Mouse (Mus musculus) heart, embryonic 10.5 days (tissue): ENCODE results near the gene Ctps. TPM values are rescaled to one million over a fixed set of nuclear protein-coding genes. Genes with fewer than 3 reads are reported as not detected.
A peak's percentile ranks its signal among the peaks of the same experiment; 100 is the strongest.
"Not testable (repeated sequence)": the region's sequence is repeated elsewhere in the genome, so short reads cannot be mapped to it uniquely, and the experiment has no call there.

Source experiments
- DNase-seq: peaks from one replicate; pipeline ENCODE4 v3.0.0-alpha.2; 2017; ENCODE audit warnings: low spot score
- H3K27ac ChIP-seq: fragments of 300-500 bp; sonication (generic); 2 replicates; pipeline ENCODE4 v1.5.1; 2016; ENCODE audit warnings: mild to moderate bottlenecking
- H3K27me3 ChIP-seq: fragments of 300-500 bp; sonication (generic); 2 replicates; pipeline ENCODE4 v1.6.1; 2016; ENCODE audit warnings: mild to moderate bottlenecking; ENCODE audit not compliant: poor library complexity, insufficient read depth, severe bottlenecking
- H3K36me3 ChIP-seq: fragments of 300-500 bp; sonication (generic); 2 replicates; pipeline ENCODE4 v1.6.1; 2016; ENCODE audit warnings: mild to moderate bottlenecking, moderate library complexity
- H3K4me1 ChIP-seq: fragments of 300-500 bp; sonication (generic); 2 replicates; pipeline ENCODE4 v1.6.1; 2016; ENCODE audit warnings: mild to moderate bottlenecking
- H3K4me3 ChIP-seq: fragments of 300-500 bp; sonication (generic); 2 replicates; pipeline ENCODE4 v1.5.1; 2016; ENCODE audit warnings: mild to moderate bottlenecking, moderate library complexity
- H3K9me3 ChIP-seq: fragments of 300-500 bp; sonication (generic); 2 replicates; pipeline ENCODE4 v1.6.1; 2016; ENCODE audit warnings: mild to moderate bottlenecking, moderate library complexity
- WGBS: fragments of 180-500 bp; shearing (Covaris S2); methylation state at CpG from one replicate; pipeline ENCODE4 v1.1.7; 2016; 5-methylcytosine and 5-hydroxymethylcytosine counted together
- polyA plus RNA-seq: library from polyadenylated mRNA; unstranded; fragments of >200 nt; fragmentation: Nextera tagmentation; extraction: Ambion mirVana; gene quantifications from 2 replicates; pipeline ENCODE4 v1.2.1, GENCODE M21; 2016

Gene Ctps
- polyA plus RNA-seq, 1 experiment from 2014 or later: 114 TPM

DNA sequence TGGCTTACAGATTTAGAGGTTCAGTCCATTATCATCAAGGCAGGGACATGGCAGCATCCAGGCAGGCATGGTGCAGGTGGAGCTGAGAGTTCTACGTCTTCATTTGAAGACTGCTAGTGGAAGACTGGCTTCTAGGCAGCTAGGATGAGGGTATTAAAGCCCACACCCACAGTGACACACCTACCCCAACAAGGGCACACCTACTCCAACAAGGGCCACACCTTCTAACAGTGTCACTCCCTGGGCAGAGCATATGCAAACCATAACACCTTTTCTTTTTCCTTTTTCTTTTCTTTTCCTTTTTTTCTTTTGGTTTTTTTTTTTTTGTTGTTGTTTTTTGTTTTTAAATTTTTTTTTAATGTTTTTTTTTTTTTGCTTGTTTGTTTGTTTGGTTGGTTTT, 26.1 kb upstream of the Ctps start:
- peaks cover 10% of the 10 kb centered on the region; the same call in 1 of the 2 replicates for H3K4me1 ChIP-seq
- 77% methylated on average over 1 of the region's 1 CpGs for WGBS
- not testable (repeated sequence) for H3K27me3 ChIP-seq

GRCm38 (mm10) chr4:120590973-120591372, 20.9 kb upstream of the Ctps start:
- no peak for DNase-seq
- Histone ChIP-seq H3K27ac (no peak overlapping the region), H3K9me3 (no peaks in the 10 kb centered on the region), H3K4me1 (peaks cover 17% of the 10 kb centered on the region), H3K27me3 (peaks cover 25% of the 10 kb centered on the region), H3K36me3 (no peaks in the 10 kb centered on the region), H3K4me3 (no peak overlapping the region)
- 87% methylated on average over 4 of the region's 4 CpGs for WGBS

More for the DNA sequence above, 26.1 kb upstream of the Ctps start:
- H3K27ac ChIP-seq, H3K4me3 ChIP-seq, H3K9me3 ChIP-seq, H3K36me3 ChIP-seq, DNase-seq: not testable (repeated sequence)

- H3K4me1 ChIP-seq: peaks cover 17% of the 10 kb centered on the region
- peak overlapping the region; percentile 83 for H3K27ac ChIP-seq
- no peak overlapping the region for H3K4me3 ChIP-seq
- H3K27me3 ChIP-seq: peaks cover 27% of the 10 kb centered on the region
- H3K36me3 ChIP-seq: no peaks in the 10 kb centered on the region
- peak; percentile 86 for DNase-seq
- H3K9me3 ChIP-seq: no peaks in the 10 kb centered on the region
- 42% methylated on average over 5 of the region's 5 CpGs for WGBS
Observed at GRCm38 (mm10) chr4:120589815-120590422, 19.8 kb upstream of the Ctps start.

DNA sequence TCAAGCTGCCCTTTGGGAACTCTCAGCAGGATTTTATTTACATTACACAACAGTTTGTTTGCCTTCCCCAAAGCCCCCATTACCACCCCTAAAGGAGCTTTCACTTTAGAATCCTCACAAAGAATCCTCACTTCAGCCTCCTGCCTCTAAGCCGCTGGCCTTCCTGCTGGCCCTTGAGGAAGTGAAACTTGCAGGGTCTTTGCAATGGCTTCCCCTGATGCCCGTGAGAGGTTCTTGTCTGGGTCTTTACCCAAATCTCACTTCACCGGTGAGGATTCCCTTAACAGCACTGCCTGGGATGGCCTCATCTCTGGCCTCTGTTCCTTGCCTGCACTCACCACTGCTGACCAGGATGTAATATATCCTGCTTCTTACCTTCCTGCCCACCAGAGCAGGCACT, 19.0 kb upstream of the Ctps start:
- Histone ChIP-seq H3K4me1 (peaks cover 17% of the 10 kb centered on the region), H3K9me3 (no peaks in the 10 kb centered on the region), H3K36me3 (no peaks in the 10 kb centered on the region), H3K4me3 (no peak overlapping the region), H3K27ac (0 out of 2 replicates have a peak overlapping the region, but pooled peaks have one; percentile 56), H3K27me3 (peaks cover 27% of the 10 kb centered on the region)
- 10% methylated on average over 3 of the region's 3 CpGs for WGBS
- no peak for DNase-seq

GRCm38 (mm10) chr4:120588445-120588844, 18.4 kb upstream of the Ctps start, which contains the start of gene Gm8439:
Gene Gm8439 (plus strand): TSS chr4:120588745.
- H3K27ac ChIP-seq: peak within 1 kb of the TSS; percentile 56; the same call in 1 of the 2 replicates
- DNase-seq: no peak
- no peaks in the 10 kb centered on the region for H3K9me3 ChIP-seq
- 17% methylated on average over 4 of the region's 4 CpGs for WGBS
- H3K4me3 ChIP-seq: no peak within 1 kb of the TSS
- H3K27me3 ChIP-seq: peaks cover 27% of the 10 kb centered on the region
- no peaks in the 10 kb centered on the region for H3K36me3 ChIP-seq
- peaks cover 17% of the 10 kb centered on the region for H3K4me1 ChIP-seq

DNA sequence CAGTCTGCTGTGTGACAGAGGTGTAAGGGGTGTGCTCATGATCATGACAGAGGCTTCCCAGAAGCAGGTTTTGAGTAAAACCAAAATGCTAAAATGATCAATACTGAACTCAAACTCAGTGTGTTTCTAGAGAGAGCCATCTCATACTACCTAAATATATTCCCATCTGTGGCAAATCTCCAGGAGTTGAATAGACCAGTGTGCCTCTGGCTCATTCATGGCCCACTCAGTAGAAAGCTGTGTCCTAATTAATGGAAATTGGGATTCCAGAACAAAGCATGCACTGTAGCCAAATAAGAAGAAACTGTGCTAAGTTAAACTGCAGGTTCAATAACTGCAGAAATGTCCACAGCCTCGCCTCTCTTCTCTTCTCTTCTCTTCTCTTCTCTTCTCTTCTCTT, 16.9 kb upstream of the Ctps start:
- WGBS: 61% methylated on average over 1 of the region's 1 CpGs
- H3K36me3 ChIP-seq: no peaks in the 10 kb centered on the region
- H3K27ac ChIP-seq: no peak overlapping the region
- H3K4me1 ChIP-seq: peaks cover 17% of the 10 kb centered on the region
- H3K4me3 ChIP-seq: no peak overlapping the region
- no peak for DNase-seq
- H3K9me3 ChIP-seq: no peaks in the 10 kb centered on the region
- H3K27me3 ChIP-seq: peaks cover 29% of the 10 kb centered on the region

DNA sequence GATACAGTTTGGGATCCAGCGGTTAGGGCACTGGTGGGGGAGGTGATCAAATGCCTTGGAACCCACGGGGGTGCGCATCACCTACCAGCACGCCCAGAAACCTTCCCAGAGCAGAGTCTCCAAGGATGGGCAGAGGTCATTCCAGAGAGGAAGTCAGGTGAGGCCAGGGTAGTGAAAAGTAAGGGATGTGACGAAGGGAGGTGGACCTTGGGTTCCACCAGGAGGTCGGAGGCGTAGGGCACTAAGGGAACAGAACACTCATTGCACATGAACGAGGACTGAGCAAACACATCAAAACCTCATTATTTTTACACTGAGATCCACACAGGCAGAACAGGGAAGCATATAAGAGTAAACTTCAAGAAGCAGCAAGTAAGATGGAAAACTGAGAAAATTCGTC, 11.6 kb upstream of the Ctps start:
- Histone ChIP-seq H3K27me3 (peaks cover 10% of the 10 kb centered on the region), H3K9me3 (no peaks in the 10 kb centered on the region), H3K4me1 (no peaks in the 10 kb centered on the region), H3K36me3 (no peaks in the 10 kb centered on the region), H3K4me3 (no peak overlapping the region), H3K27ac (no peak overlapping the region)
- WGBS: 86% methylated on average over 9 of the region's 9 CpGs
- no peak for DNase-seq

GRCm38 (mm10) chr4:120580894-120581293, 10.8 kb upstream of the Ctps start:
- no peak for DNase-seq
- Histone ChIP-seq H3K36me3 (no peaks in the 10 kb centered on the region), H3K4me3 (no peak overlapping the region), H3K27ac (no peak overlapping the region), H3K27me3 (peaks cover 7% of the 10 kb centered on the region), H3K9me3 (no peaks in the 10 kb centered on the region), H3K4me1 (no peaks in the 10 kb centered on the region)
- WGBS: 47% methylated on average over 5 of the region's 5 CpGs

- WGBS: 70% methylated on average over 3 of the region's 3 CpGs
- Histone ChIP-seq H3K9me3 (no peaks in the 10 kb centered on the region), H3K36me3 (no peaks in the 10 kb centered on the region), H3K4me3 (no peak overlapping the region), H3K27me3 (no peaks in the 10 kb centered on the region), H3K27ac (no peak overlapping the region), H3K4me1 (peaks cover 21% of the 10 kb centered on the region)
- no peak for DNase-seq
Observed at GRCm38 (mm10) chr4:120571691-120572090, 1.6 kb upstream of the Ctps start.

- 65% methylated on average over 3 of the region's 3 CpGs for WGBS
- Histone ChIP-seq H3K4me3 (peak overlapping the region; percentile 85), H3K9me3 (no peaks in the 10 kb centered on the region), H3K27me3 (no peaks in the 10 kb centered on the region), H3K4me1 (peaks cover 21% of the 10 kb centered on the region), H3K27ac (peak overlapping the region; percentile 97; the same call in 1 of the 2 replicates), H3K36me3 (peaks cover 3% of the 10 kb centered on the region; the same call in 1 of the 2 replicates)
- DNase-seq: no peak
Observed at GRCm38 (mm10) chr4:120571070-120571464, 991 bp upstream of the Ctps start.

DNA sequence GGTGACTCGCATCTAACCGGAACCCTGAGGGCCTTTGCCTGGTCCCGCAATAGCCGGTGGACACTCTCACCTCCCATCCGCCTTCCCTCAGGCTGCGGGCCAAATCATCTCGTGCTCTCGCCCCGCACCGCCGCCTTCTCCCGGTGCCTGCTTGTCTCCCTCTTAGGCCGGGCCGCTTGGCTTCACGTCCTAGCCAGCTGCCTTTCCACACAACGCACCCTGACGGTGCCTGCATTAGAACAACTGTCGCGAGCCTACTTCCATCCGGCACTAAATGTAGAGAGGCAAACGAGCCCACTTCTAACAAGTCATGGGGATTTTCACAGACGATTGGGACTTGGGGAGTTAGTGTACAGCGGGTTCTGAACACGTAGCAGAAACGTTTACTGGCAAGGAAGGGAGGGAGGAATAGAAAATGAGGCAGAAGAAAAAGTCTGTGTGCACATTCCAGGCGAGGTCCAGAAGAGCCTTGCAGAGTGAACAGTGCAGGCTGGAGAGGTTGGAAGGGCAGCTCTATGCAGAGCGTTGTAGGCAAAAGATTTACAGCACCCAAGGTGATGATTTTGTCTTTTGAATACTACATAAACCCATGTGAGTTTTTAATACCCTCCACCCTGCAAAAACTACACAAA, 478 bp upstream of the Ctps start:
- peaks cover 8% of the 10 kb centered on the region for H3K36me3 ChIP-seq
- no peak for DNase-seq
- peak overlapping the region; percentile 97 for H3K27ac ChIP-seq
- H3K4me1 ChIP-seq: peaks cover 21% of the 10 kb centered on the region
- no peaks in the 10 kb centered on the region for H3K9me3 ChIP-seq
- peak overlapping the region; percentile 85 for H3K4me3 ChIP-seq
- WGBS: 1% methylated on average over 27 of the region's 27 CpGs
- no peaks in the 10 kb centered on the region for H3K27me3 ChIP-seq

GRCm38 (mm10) chr4:120569025-120569424, 1.1 kb downstream of the Ctps start:
- Histone ChIP-seq H3K4me1 (peaks cover 21% of the 10 kb centered on the region), H3K4me3 (peak overlapping the region; percentile 85), H3K27me3 (no peaks in the 10 kb centered on the region), H3K36me3 (peaks cover 23% of the 10 kb centered on the region), H3K27ac (peak overlapping the region; percentile 97), H3K9me3 (no peaks in the 10 kb centered on the region)
- 9% methylated on average over 4 of the region's 4 CpGs for WGBS
- no peak for DNase-seq

GRCm38 (mm10) chr4:120568005-120568404, 2.1 kb downstream of the Ctps start:
- Histone ChIP-seq H3K27me3 (no peaks in the 10 kb centered on the region), H3K4me3 (peak overlapping the region; percentile 85), H3K9me3 (no peaks in the 10 kb centered on the region), H3K27ac (peak overlapping the region; percentile 97), H3K4me1 (peaks cover 21% of the 10 kb centered on the region), H3K36me3 (peaks cover 33% of the 10 kb centered on the region)
- no peak for DNase-seq
- 32% methylated on average over 5 of the region's 5 CpGs for WGBS
